ENCODE assay signal across 8 mouse cellular contexts in the genomic region with DNA sequence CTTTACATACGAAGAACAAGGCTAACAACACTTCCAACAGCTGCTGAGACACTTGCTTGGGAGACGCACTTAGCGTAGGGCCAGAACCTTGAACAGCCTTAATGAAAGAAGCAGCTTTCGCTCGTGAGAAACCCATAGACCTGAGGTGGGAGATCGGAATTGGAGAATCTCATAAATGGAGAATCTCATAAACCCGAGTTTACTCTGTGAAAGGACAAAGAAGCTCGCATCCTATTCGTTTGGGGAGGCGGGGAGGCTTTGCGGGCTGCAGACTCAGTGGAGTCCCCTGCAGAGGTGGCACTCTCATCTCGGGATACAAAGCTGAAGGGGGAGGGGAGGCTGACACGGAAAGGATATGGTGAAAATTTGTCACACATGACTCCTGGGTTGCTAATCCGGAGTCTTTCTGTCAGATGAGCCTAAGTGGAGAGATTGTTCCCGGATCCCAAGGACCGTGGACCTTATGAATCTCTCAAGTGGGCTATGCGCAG. TPM values are rescaled to one million over a fixed set of nuclear protein-coding genes. Genes with fewer than 3 reads are reported as not detected.
DNase-seq lines count a peak whose midpoint lies in the region; ATAC-seq and TF ChIP-seq lines count a peak whose summit lies in the region.

No protein-coding gene starts in this region.

- no peak for TF ChIP-seq POLR2A in lung, adult 2 months (IDR thresholded peaks at IDR 0.05; ENCODE audit: borderline replicate concordance, extremely low read depth, low read depth, low read length)

- H3K27ac ChIP-seq in forebrain, embryonic 15.5 days (replicated peaks) = 0 out of 2 replicates have a peak overlapping the region, but pooled peaks have one; percentile 1
- no peak overlapping the region for H3K27ac ChIP-seq in limb, embryonic 10.5 days
- no peak overlapping the region for H3K27ac ChIP-seq in neural tube, embryonic 12.5 days

- no peak for TF ChIP-seq CTCF in lung, adult 2 months (IDR thresholded peaks at IDR 0.05; ENCODE audit: insufficient read depth, low read length)

- WGBS in lung, adult 2 months = 20% methylated on average over 17 of the region's 17 CpGs
- WGBS in forebrain, embryonic 15.5 days = 4% methylated on average over 17 of the region's 17 CpGs
- WGBS in limb, embryonic 10.5 days = 1% methylated on average over 17 of the region's 17 CpGs
- 2% methylated on average over 17 of the region's 17 CpGs for WGBS in neural tube, embryonic 12.5 days

- peak overlapping the region; percentile 99 for H3K4me2 ChIP-seq in forebrain, embryonic 15.5 days (replicated peaks)
- H3K4me2 ChIP-seq in neural tube, embryonic 12.5 days (replicated peaks) = peak overlapping the region; percentile 94

- H3K4me1 ChIP-seq in lung, adult 2 months (ENCODE audit: control insufficient read depth, insufficient read depth, low read length) = peaks cover 5% of the 10 kb centered on the region
- H3K4me1 ChIP-seq in forebrain, embryonic 15.5 days = peaks cover 42% of the 10 kb centered on the region
- H3K4me1 ChIP-seq in limb, embryonic 10.5 days = peaks cover 28% of the 10 kb centered on the region
- peaks cover 28% of the 10 kb centered on the region for H3K4me1 ChIP-seq in neural tube, embryonic 12.5 days

- no peak for DNase-seq in lung, adult 2 months
- DNase-seq in lung, postnatal 36 days = no peak
- DNase-seq in limb, embryonic 10.5 days (ENCODE audit: low spot score) = peak; percentile 55
- no peak for DNase-seq in layer of hippocampus, postnatal 10 days (ENCODE audit: low spot score in 2 of 2)
- DNase-seq in cerebellum, adult 9-11 months = no peak
- DNase-seq in B cell, adult 2 months = no peak

- H3K36me3 ChIP-seq in forebrain, embryonic 15.5 days = no peaks in the 10 kb centered on the region
- H3K36me3 ChIP-seq in limb, embryonic 10.5 days = no peaks in the 10 kb centered on the region
- no peaks in the 10 kb centered on the region for H3K36me3 ChIP-seq in neural tube, embryonic 12.5 days

- H3K9ac ChIP-seq in forebrain, embryonic 15.5 days (replicated peaks) = peak overlapping the region; percentile 88
- H3K9ac ChIP-seq in neural tube, embryonic 12.5 days = 0 out of 2 replicates have a peak overlapping the region, but pooled peaks have one; percentile 30

- no peaks in the 10 kb centered on the region for H3K9me3 ChIP-seq in forebrain, embryonic 15.5 days
- H3K9me3 ChIP-seq in limb, embryonic 10.5 days (replicated peaks) = no peaks in the 10 kb centered on the region
- no peaks in the 10 kb centered on the region for H3K9me3 ChIP-seq in neural tube, embryonic 12.5 days

- no peak for ATAC-seq in forebrain, embryonic 15.5 days (replicated peaks)
- no peak for ATAC-seq in neural tube, embryonic 12.5 days (ENCODE audit: low FRiP score, low read depth)

- H3K27me3 ChIP-seq in forebrain, embryonic 15.5 days = no peaks in the 10 kb centered on the region
- peaks cover 96% of the 10 kb centered on the region for H3K27me3 ChIP-seq in limb, embryonic 10.5 days (ENCODE audit: low read depth, poor library complexity, severe bottlenecking)
- H3K27me3 ChIP-seq in neural tube, embryonic 12.5 days (replicated peaks) = peaks cover 4% of the 10 kb centered on the region; the same call in 1 of the 2 replicates

- H3K4me3 ChIP-seq in lung, adult 2 months (replicated peaks; ENCODE audit: extremely low read depth, low read depth, low read length) = peak overlapping the region; percentile 6
- H3K4me3 ChIP-seq in forebrain, embryonic 15.5 days = peak overlapping the region; percentile 90
- H3K4me3 ChIP-seq in limb, embryonic 10.5 days = peak overlapping the region; percentile 72
- peak overlapping the region; percentile 22; the same call in 1 of the 2 replicates for H3K4me3 ChIP-seq in neural tube, embryonic 12.5 days

RNA-seq across cellular contexts. Expression of gene Podxl, which starts 1.2 kb away (rescaled TPM):
- 190 and 236 TPM in 2 replicates for polyA plus RNA-seq in lung, adult 2 months (2012; rRNA removed)
- polyA plus RNA-seq in forebrain, embryonic 15.5 days (2015; fragmentation: Nextera tagmentation; extraction: Ambion mirVana) = 11.5 and 12.7 TPM in 2 replicates
- polyA plus RNA-seq in limb, embryonic 10.5 days (2016; fragmentation: Nextera tagmentation; extraction: Ambion mirVana) = 12.1 and 14.0 TPM in 2 replicates
- polyA plus RNA-seq in neural tube, embryonic 12.5 days (2016; fragmentation: Nextera tagmentation; extraction: Ambion mirVana) = 12.8 and 14.8 TPM in 2 replicates
- 10 to 100 TPM; 19.2 to 21.1 TPM for total RNA-seq in layer of hippocampus, postnatal 10 days (2021)

Comparison
In these comparisons a context has a peak if more than half of its experiments do, and no peak if none do; other contexts are left out.
1. H3K4me3 ChIP-seq: peak in every context shown above with its lines; median percentile 90 in forebrain, embryonic 15.5 days; 72 in limb, embryonic 10.5 days; 22 in neural tube, embryonic 12.5 days; 6 in lung, adult 2 months.
2. RNA of gene Podxl, which starts 1.2 kb away (polyA plus RNA-seq): 190 to 236 TPM in lung, adult 2 months; 12.8 to 14.8 TPM in neural tube, embryonic 12.5 days, 12.1 to 14.0 TPM in limb, embryonic 10.5 days and 11.5 to 12.7 TPM in forebrain, embryonic 15.5 days; every median in the first group is over 10 times any median in the second.